Mouse (Mus musculus) skeletal muscle tissue, postnatal 0 days (tissue): ENCODE measurements around the gene Gm36028. TPM values are rescaled to one million over a fixed set of nuclear protein-coding genes. Genes with fewer than 3 reads are reported as not detected.

Experiments
- polyA plus RNA-seq: library from polyadenylated mRNA; unstranded; fragments of >200 nt; fragmentation: Nextera tagmentation; extraction: Ambion mirVana; gene quantifications from 2 replicates; pipeline ENCODE4 v1.2.1, GENCODE M21; 2015

The Gm36028 gene
- 0.39 TPM in 1 of 2 replicates, not detected in the other for polyA plus RNA-seq

GRCm38 (mm10) chr16:37861029-37861428 lies at the start of gene Gm36028:
Gene Gm36028 (minus strand): TSS chr16:37861146.

GRCm38 (mm10) chr16:37867791-37868505 lies 7.0 kb upstream of the Gm36028 start, which contains the start of gene Lrrc58:
Gene Lrrc58 (plus strand): TSS chr16:37868389.

Other genes with a start within 250 kb of the Gm36028 start
- gene Ndufb4, start 206.7 kb downstream of the Gm36028 start, polyA plus RNA-seq = 144 and 152 TPM in 2 replicates
- 405 and 464 TPM in 2 replicates for gene Fstl1, start 84.3 kb downstream of the Gm36028 start, polyA plus RNA-seq
- 22.8 and 28.7 TPM in 2 replicates for gene Lrrc58, start 7.2 kb upstream of the Gm36028 start, polyA plus RNA-seq
- 0.33 and 0.35 TPM in 2 replicates for gene Gpr156, start 55.4 kb upstream of the Gm36028 start, polyA plus RNA-seq
- 27.8 and 29.2 TPM in 2 replicates for gene Gsk3b, start 227.9 kb upstream of the Gm36028 start, polyA plus RNA-seq